Mouse (Mus musculus) frontal cortex, adult (tissue): ENCODE measurements around the gene Kmo.

Source experiments
- ATAC-seq: cut with Nextera tagmentation; 2 replicates; pipeline ENCODE4 v1.9.2; 2017; ENCODE audit warnings: mild to moderate bottlenecking, moderate library complexity, mixed read lengths; ENCODE audit not compliant: low TSS enrichment

The Kmo gene

DNA sequence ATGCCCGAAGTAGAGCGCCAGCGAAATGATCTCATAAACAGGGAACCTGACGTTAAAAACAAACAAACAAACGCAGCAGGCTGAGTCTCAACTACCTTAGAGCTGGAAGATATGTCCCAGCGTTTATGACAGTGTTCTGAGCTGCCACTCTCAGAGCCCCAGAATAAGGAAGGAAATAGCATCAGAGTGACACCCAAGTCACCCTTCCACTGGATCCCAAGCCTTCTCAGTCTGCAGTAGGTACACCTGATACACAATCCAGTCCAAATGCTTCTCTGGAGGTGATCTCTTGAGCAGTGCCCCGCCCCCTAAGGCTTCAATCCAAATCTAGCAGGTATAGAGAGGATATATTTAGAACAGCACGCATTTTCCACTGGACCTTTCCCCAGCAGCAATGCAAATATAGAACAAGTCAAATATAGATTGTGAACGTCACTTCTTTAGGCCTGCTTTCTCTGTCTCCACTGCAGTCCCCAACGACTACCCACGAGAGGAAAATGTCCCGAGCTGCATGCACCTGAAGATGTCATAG is 73.3 kb downstream of the Kmo start:
- peak; percentile 6; the same call in 1 of the 2 replicates for ATAC-seq

DNA sequence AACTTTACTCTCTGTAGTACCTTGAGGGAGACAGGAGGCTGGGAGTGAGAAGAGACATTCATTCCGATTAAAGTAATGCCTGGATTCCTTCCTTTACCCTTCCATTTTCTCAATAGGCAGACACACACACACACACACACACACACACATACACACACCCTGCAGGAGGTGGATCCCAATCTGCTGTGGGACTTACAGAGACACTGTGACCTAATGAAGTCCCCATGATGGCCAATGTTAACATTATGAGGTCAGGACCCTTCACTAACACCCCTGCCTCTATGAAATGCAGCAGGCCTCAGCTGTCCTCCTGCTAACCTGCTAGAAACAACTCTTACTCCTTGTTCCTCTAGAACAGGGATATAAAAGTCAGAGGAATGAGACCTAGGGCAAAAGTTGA is 78.1 kb downstream of the Kmo start, which contains the start of gene Wdr64:
Gene Wdr64 (plus strand): TSS at position 301 of the 400 bp plus-strand sequence.
- ATAC-seq = no peak

DNA sequence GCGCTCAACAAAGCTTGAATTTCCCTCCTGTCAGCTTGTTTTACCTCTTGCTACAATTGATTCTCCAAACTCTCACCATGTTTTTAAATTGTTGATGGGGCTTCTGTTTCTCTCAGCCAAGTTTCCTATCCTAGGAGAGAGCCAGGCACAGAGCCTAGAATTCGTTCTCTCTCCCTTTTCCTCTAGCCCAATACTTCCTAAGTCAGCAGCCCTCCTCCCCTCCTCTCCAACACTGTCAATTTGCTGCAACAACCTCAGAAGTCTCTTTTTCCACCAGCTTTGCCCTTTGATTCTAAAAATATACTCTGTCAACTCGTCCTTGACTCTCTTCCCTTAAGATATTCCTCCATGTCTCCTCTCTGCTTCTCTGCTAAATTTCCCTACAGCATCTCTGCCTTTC is 79.2 kb downstream of the Kmo start:
- peak; percentile 62 for ATAC-seq

DNA sequence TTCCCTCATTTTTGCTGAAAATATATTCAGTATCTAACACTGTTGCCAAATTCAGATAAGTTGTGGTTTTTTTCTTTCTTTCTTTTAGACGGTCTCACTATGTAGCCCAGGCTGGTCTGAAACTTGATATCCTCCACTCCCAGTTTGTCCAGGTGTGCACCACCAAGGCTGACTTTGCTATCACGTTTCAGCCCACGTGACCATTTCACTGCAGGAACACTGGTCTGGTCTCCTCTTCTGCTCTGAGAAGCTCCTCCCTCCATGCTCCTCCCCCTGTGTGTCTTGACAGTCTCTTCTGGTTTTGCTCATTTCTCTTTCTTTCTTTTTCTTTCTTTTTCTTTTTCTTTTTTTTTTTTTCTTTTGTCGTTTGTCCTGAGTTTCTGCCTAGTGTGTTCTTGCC is 79.6 kb downstream of the Kmo start:
- peak; percentile 32; the same call in 1 of the 2 replicates for ATAC-seq

GRCm38 (mm10) chr1:175701145-175701544 is 81.0 kb downstream of the Kmo start:
- no peak for ATAC-seq

GRCm38 (mm10) chr1:175707599-175707998 is 87.4 kb downstream of the Kmo start:
- no peak for ATAC-seq

- no peak for ATAC-seq
Measured at GRCm38 (mm10) chr1:175708013-175708412, 87.8 kb downstream of the Kmo start.
